Mouse (Mus musculus): ENCODE measurements around the gene Myo10. TPM values are rescaled to one million over a fixed set of nuclear protein-coding genes. Genes with fewer than 3 reads are reported as not detected.

The Myo10 gene
- polyA plus RNA-seq, 1 experiment from 2014 or later = 3.9 TPM

DNA sequence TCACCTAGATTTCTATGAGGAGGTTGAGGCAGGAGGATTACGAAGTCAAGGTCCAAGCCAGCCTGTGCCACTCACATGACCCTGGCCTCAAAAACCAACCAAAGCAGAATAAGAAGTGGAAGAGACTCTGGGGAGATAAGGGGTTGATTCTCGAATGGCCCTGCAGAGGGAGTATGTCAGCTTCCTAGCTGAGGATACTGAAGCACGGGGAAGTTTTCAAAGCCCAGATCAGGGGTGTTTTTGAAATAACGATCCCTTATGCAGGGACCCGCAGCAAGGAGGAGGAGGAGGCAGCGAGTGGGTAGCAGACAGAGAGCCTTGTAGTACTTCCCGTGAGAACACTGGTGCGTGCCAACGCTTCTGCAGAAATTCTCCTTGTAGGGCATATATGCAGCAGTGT lies 108.7 kb downstream of the Myo10 start:
- Histone ChIP-seq H3K9me3 (replicated peaks) (no peaks in the 10 kb centered on the region), H3K4me1 (replicated peaks) (no peaks in the 10 kb centered on the region), H3K27ac (replicated peaks) (no peak overlapping the region), H3K27me3 (no peaks in the 10 kb centered on the region), H3K9ac (no peak overlapping the region), H3K36me3 (replicated peaks) (peaks cover 11% of the 10 kb centered on the region; the same call in 1 of the 2 replicates), H3K4me3 (replicated peaks) (no peak overlapping the region), H3K4me2 (no peak overlapping the region)
- WGBS (ENCODE audit: insufficient replicate concordance) = 58% methylated on average over 9 of the region's 9 CpGs
- no peak for ATAC-seq (ENCODE audit: insufficient read depth)

DNA sequence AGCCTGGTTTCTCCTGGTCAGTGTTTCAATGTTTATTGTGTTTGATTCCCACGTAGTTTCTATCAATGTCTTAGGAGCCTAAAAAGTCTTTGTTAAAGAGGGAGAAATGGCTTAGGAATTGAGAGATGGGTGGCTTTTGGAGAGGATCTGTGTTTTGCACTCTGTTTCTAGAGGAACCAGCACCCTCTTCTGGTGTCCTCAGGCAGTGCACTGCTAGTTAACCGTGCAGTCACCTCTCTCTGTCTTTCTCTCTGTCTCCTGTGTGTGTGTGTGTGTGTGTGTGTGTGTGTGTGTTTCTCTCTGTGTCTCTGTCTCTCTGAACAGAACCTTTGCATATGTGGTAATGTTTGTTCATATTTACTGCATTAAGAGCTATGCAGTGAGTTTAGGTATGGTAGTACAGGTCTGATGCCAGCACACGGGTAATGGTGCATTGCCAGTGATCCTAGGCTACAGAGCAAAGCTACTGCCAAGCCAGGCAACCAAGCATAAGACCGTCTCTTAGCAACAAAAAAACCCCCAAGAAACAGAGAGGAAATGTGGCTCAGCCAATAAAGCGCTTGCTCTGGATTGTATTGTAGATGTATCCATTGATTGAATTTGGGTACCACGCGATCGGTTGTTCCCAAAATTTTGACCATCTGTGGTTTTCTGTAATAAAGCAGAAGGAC lies 110.6 kb downstream of the Myo10 start:
- Histone ChIP-seq H3K4me3 (replicated peaks) (no peak overlapping the region), H3K9me3 (replicated peaks) (no peaks in the 10 kb centered on the region), H3K4me2 (no peak overlapping the region), H3K4me1 (replicated peaks) (no peaks in the 10 kb centered on the region), H3K27me3 (no peaks in the 10 kb centered on the region), H3K9ac (no peak overlapping the region), H3K27ac (replicated peaks) (no peak overlapping the region), H3K36me3 (replicated peaks) (peaks cover 12% of the 10 kb centered on the region; the same call in 1 of the 2 replicates)
- no peak for ATAC-seq (ENCODE audit: insufficient read depth)
- WGBS (ENCODE audit: insufficient replicate concordance) = 71% methylated on average over 8 of the region's 8 CpGs

DNA sequence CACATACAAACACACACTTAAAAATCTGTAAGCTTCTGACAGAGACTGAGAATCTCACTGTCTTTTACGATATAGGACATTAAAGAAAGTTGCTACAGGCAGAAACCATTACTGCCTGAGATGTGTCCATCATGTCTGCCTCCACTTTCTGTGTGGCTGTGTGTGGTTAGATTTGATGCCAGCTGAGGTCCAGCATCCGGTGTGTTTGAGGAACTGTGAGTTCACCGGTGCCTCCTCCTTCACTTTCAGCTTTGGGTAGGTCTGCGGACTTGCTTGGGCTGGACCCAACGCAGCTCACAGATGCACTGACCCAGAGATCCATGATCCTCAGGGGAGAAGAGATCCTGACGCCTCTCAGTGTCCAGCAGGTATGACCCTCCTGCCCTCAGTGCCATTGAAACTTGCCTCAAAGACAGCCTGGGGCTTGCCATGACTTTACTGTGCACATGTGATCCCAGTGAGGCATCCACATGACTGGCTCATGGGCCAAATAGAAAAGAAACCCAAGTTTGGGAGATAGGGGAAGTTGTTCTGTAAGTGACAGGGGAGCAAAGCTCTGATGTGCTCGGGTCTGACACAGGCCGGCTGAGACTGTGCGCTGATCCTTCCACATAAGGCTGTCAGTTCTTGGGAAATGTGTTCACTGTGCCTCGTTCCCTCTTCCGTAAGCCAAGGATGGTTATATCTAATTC lies 111.6 kb downstream of the Myo10 start:
- H3K4me3 ChIP-seq (replicated peaks) = no peak overlapping the region
- no peaks in the 10 kb centered on the region for H3K9me3 ChIP-seq (replicated peaks)
- 67% methylated on average over 11 of the region's 11 CpGs for WGBS (ENCODE audit: insufficient replicate concordance)
- no peak overlapping the region for H3K9ac ChIP-seq
- ATAC-seq (ENCODE audit: insufficient read depth) = no peak
- H3K27me3 ChIP-seq = no peaks in the 10 kb centered on the region
- no peak overlapping the region for H3K4me2 ChIP-seq
- H3K4me1 ChIP-seq (replicated peaks) = no peaks in the 10 kb centered on the region
- peaks cover 20% of the 10 kb centered on the region; the same call in 1 of the 2 replicates for H3K36me3 ChIP-seq (replicated peaks)
- H3K27ac ChIP-seq (replicated peaks) = no peak overlapping the region

DNA sequence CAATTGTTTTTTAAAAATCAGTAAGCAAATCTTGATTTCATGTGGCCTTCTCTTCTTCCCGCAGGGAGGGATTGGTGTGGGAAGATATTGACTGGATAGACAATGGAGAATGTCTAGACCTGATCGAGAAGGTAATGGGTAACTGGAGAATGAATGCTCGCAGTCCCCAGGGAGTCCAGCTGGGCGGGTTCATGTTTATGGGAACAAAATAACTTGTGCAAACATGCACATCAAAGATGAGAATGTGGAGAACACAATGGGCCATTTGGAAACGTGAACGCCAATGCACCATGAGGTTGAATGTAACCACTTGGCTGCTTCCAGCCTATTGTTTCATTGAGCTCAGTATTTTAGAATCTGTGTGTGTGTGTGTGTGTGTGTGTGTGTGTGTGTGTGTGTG lies 114.2 kb downstream of the Myo10 start:
- Histone ChIP-seq H3K27ac (replicated peaks) (no peak overlapping the region), H3K27me3 (no peaks in the 10 kb centered on the region), H3K4me2 (no peak overlapping the region), H3K4me3 (replicated peaks) (no peak overlapping the region), H3K4me1 (replicated peaks) (no peaks in the 10 kb centered on the region), H3K36me3 (replicated peaks) (peaks cover 22% of the 10 kb centered on the region), H3K9me3 (replicated peaks) (no peaks in the 10 kb centered on the region), H3K9ac (no peak overlapping the region)
- 68% methylated on average over 6 of the region's 6 CpGs for WGBS (ENCODE audit: insufficient replicate concordance)
- no peak for ATAC-seq (ENCODE audit: insufficient read depth)

DNA sequence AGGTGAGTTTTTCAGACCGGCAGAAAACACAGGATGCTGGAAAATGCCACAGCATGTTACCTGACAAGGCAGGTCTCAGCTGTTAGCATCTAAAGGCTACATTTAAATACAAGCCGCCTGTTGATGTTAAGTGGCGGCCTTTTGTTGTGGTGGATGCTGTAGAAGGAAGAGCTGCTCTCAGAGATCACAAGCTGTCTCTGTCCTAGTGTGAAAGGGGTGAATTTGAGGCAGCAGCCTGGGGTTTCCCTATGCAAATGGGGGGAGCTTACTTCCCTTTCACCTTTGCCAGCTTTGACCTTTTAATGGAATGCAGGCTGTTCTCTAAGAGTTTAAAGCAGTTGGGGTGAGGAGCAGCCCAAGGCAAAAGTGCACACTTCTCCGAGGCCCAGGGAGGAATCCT lies 117.9 kb downstream of the Myo10 start:
- Histone ChIP-seq H3K4me1 (replicated peaks) (no peaks in the 10 kb centered on the region), H3K4me2 (no peak overlapping the region), H3K27ac (replicated peaks) (no peak overlapping the region), H3K36me3 (replicated peaks) (peaks cover 24% of the 10 kb centered on the region), H3K9me3 (replicated peaks) (no peaks in the 10 kb centered on the region), H3K9ac (no peak overlapping the region), H3K27me3 (no peaks in the 10 kb centered on the region), H3K4me3 (replicated peaks) (no peak overlapping the region)
- ATAC-seq (ENCODE audit: insufficient read depth) = no peak
- WGBS (ENCODE audit: insufficient replicate concordance) = 66% methylated on average over 4 of the region's 4 CpGs

DNA sequence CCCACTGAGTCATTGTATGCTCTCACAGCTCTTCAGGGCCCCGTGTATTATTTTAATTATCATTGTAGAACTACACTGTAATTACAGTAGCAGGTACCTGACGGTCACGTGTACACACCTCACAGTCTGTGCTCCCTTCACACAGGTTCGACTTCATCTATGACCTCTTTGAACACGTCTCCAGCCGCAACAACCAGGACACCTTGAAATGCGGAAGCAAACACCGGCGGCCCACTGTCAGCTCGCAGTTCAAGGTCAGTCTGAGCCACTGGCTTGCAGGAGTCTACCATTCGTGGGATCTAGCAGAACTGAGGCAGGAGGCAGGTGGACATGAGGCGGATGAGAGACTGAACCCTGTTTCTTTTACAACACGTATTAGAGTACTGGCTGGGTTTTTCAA lies 119.9 kb downstream of the Myo10 start:
- Histone ChIP-seq H3K4me3 (replicated peaks) (no peak overlapping the region), H3K36me3 (replicated peaks) (peaks cover 20% of the 10 kb centered on the region), H3K4me1 (replicated peaks) (no peaks in the 10 kb centered on the region), H3K9ac (no peak overlapping the region), H3K9me3 (replicated peaks) (no peaks in the 10 kb centered on the region), H3K27ac (replicated peaks) (no peak overlapping the region), H3K27me3 (no peaks in the 10 kb centered on the region), H3K4me2 (no peak overlapping the region)
- no peak for ATAC-seq (ENCODE audit: insufficient read depth)
- 75% methylated on average over 13 of the region's 13 CpGs for WGBS (ENCODE audit: insufficient replicate concordance)

DNA sequence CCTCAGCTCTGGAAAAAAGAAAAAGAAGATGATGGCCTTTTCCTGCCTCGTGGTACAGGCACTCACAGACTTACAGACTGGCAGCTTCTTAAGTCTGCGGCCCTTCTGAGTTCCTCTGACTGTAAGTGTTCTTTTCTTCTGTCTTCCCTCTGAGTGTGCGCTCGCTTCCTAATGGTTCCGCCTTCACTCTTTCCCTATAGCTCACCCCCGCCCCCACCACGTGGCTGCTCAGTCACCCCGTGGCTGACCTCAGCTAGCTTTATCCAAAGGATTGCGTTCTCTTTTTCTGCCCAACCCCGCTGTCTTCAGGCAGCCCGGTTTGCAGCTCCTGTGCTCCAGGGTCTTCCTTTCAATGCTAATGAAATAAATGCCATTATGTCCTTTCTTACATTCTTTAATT lies 129.2 kb downstream of the Myo10 start:
- no peak for ATAC-seq (ENCODE audit: insufficient read depth)
- Histone ChIP-seq H3K9me3 (replicated peaks) (no peaks in the 10 kb centered on the region), H3K4me3 (replicated peaks) (no peak overlapping the region), H3K27me3 (no peaks in the 10 kb centered on the region), H3K4me2 (no peak overlapping the region), H3K4me1 (replicated peaks) (no peaks in the 10 kb centered on the region), H3K27ac (replicated peaks) (no peak overlapping the region), H3K36me3 (replicated peaks) (no peaks in the 10 kb centered on the region), H3K9ac (no peak overlapping the region)
- 47% methylated on average over 11 of the region's 11 CpGs for WGBS (ENCODE audit: insufficient replicate concordance)

DNA sequence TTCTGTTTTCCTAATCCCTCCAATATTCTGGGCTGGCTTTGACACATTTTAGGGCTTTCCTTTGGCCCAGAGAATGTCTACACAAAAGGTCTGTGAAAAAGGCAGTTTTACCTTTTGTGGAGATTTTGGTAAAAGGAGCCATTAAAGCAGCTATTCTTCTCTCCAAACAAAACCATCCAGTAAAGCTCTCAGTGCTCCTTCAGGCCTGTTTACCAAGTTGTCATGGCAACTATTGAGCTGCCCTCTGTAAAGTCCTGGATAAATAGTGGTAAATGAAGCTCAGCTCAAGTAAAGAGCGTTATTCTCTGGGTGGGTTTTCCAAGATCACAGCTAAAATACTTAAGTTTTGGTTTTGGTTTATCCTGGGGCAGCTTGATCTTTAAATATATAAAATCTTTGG lies 130.3 kb downstream of the Myo10 start:
- no peaks in the 10 kb centered on the region for H3K36me3 ChIP-seq (replicated peaks)
- ATAC-seq (ENCODE audit: insufficient read depth) = no peak
- no peak overlapping the region for H3K4me2 ChIP-seq
- H3K4me3 ChIP-seq (replicated peaks) = no peak overlapping the region
- 62% methylated on average over 1 of the region's 1 CpGs for WGBS (ENCODE audit: insufficient replicate concordance)
- no peak overlapping the region for H3K9ac ChIP-seq
- H3K27me3 ChIP-seq = no peaks in the 10 kb centered on the region
- no peaks in the 10 kb centered on the region for H3K4me1 ChIP-seq (replicated peaks)
- H3K27ac ChIP-seq (replicated peaks) = no peak overlapping the region
- H3K9me3 ChIP-seq (replicated peaks) = no peaks in the 10 kb centered on the region

DNA sequence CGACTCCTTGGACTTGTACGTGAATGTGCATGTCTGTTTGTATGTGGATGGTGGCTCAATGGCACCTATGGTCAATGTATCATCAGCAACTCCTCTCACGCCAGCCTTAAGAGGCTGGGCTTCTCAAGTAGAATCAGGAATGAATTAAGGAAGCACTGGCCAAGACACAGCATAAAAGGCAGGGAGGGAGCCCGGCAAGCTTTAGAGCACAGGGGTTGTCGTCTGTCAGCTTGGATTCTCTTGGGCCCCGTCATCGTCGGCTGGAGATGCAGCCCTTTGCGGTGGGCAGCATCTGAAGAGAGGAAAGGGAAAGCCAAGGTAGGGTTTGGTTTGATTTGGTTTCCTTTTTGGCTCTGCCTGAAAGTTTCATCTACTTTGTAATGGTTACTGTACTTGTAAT lies 130.7 kb downstream of the Myo10 start:
- Histone ChIP-seq H3K27ac (replicated peaks) (no peak overlapping the region), H3K9ac (no peak overlapping the region), H3K27me3 (no peaks in the 10 kb centered on the region), H3K4me1 (replicated peaks) (no peaks in the 10 kb centered on the region), H3K4me2 (no peak overlapping the region), H3K36me3 (replicated peaks) (no peaks in the 10 kb centered on the region), H3K4me3 (replicated peaks) (no peak overlapping the region), H3K9me3 (replicated peaks) (no peaks in the 10 kb centered on the region)
- WGBS (ENCODE audit: insufficient replicate concordance) = 69% methylated on average over 9 of the region's 9 CpGs
- no peak for ATAC-seq (ENCODE audit: insufficient read depth)

DNA sequence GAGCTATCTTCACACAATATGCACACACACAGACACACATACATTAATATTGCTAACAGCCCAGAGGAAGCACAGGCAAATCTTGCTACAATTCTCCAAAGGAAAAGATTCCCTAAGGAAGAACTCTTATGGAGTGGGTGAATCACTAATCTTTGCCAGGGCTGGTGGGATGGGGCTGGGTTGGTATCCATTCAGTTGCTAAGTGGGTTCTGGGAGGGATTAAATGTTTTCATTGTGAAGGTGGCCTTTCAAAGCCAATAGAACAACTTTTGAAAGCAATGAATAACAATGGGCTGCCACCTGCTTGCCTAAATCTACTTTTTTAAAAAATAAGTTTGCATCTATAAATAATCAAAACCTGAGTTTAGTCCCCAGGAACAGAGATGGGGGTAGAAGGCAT lies 131.6 kb downstream of the Myo10 start:
- H3K4me2 ChIP-seq = no peak overlapping the region
- H3K9ac ChIP-seq = no peak overlapping the region
- H3K36me3 ChIP-seq (replicated peaks) = no peaks in the 10 kb centered on the region
- no peak for ATAC-seq (ENCODE audit: insufficient read depth)
- H3K27me3 ChIP-seq = no peaks in the 10 kb centered on the region
- no peak overlapping the region for H3K4me3 ChIP-seq (replicated peaks)
- no peak overlapping the region for H3K27ac ChIP-seq (replicated peaks)
- no peaks in the 10 kb centered on the region for H3K9me3 ChIP-seq (replicated peaks)
- no peaks in the 10 kb centered on the region for H3K4me1 ChIP-seq (replicated peaks)

DNA sequence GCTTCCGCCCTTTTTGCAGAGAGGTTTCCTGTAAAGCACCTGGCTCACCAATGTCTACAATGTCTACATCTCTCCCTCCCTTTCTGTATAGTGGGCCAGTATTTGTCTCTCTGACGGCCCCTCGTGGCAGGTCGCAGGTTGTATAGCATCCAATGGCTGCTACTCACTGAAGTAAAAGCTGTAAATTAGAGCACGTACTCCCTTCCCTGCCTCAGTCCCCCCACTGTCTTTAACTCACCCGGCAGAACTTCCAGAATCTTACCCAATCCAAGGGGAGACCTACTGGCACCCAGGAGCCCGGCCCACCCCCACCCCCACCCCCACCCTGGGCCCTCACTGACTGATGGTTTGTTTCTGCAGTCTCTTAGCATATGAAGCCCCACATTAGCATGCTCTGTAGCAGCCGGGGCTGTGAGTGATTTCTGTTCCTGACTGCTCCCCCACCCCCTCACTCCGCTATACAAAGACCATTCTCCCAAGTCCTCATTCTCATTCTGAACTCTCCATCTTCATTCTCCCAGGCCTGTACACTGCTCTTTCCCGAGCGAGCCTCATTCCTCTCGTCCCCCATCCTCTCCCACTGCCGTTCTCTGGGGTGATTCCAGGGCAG lies 132.1 kb downstream of the Myo10 start:
- Histone ChIP-seq H3K36me3 (replicated peaks) (no peaks in the 10 kb centered on the region), H3K9me3 (replicated peaks) (no peaks in the 10 kb centered on the region), H3K9ac (no peak overlapping the region), H3K4me2 (no peak overlapping the region), H3K4me1 (replicated peaks) (no peaks in the 10 kb centered on the region), H3K27ac (replicated peaks) (no peak overlapping the region), H3K27me3 (no peaks in the 10 kb centered on the region), H3K4me3 (replicated peaks) (no peak overlapping the region)
- ATAC-seq (ENCODE audit: insufficient read depth) = no peak
- 63% methylated on average over 13 of the region's 13 CpGs for WGBS (ENCODE audit: insufficient replicate concordance)

Data from liver, embryonic 15.5 days (tissue).